Mouse (Mus musculus) heart, postnatal 0 days (tissue): Measurements from ENCODE around the gene Luc7l3.

Source experiments
- CTCF ChIP-seq: IDR thresholded peaks from 2 replicates; pipeline ENCODE4 v1.5.1; 2016; ENCODE audit warnings: antibody characterized with exemption, control low read depth, low read depth
- EP300 ChIP-seq: IDR thresholded peaks from 2 replicates; pipeline ENCODE4 v1.6.1; 2016; ENCODE audit warnings: antibody characterized with exemption, low read depth

DNA sequence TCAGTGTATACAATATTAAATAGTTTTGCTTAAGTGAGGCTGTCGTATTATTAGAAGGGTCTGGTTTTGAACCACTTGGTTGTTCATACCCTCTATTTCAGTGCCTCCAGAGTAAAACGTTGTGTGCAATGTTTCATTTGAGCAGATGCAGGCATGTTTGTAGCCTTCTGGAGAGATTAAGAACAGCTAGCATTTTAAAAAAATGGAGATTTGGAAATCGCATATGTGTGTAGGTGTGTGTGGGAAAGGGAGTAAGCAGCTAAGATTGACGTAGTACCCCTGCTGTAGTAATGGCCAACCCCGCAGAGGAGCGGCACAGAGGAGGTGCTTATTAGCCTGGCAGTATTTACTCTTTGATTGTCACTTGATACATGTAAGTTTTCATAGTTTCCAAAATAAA lies 10.9 kb upstream of the Luc7l3 start:
- TF ChIP-seq EP300 (no peak), CTCF (no peak)
